Comparison of ENCODE assay signal across 13 mouse cellular contexts in genomic region chr9:62244612-62245010, GRCm38 (mm10). TPM values are rescaled to one million over a fixed set of nuclear protein-coding genes. Genes with fewer than 3 reads are reported as not detected.
A peak's percentile ranks its signal among the peaks of the same experiment; 100 is the strongest.
DNase-seq lines count a peak whose midpoint lies in the region; ATAC-seq and TF ChIP-seq lines count a peak whose summit lies in the region.
"Had no signal": no experiment of that assay in that cellular context is flagged by ENCODE, and none has a peak within 500 bp of the region (broad histone marks: within the 10 kb centered on the region; RNA-seq: fewer than 3 reads in every experiment).

No protein-coding gene starts in this region.

- H3K36me3 ChIP-seq in forebrain, embryonic 15.5 days: no peaks in the 10 kb centered on the region
- H3K36me3 ChIP-seq in forebrain, embryonic 12.5 days (replicated peaks): no peaks in the 10 kb centered on the region
- H3K36me3 ChIP-seq in kidney, embryonic 14.5 days (ENCODE audit: control insufficient read depth, insufficient read depth, low read length): no peaks in the 10 kb centered on the region
- H3K36me3 ChIP-seq in CH12.LX (replicated peaks in 1 of 2; ENCODE audit: control insufficient read depth in 1 of 2, insufficient read depth in 1 of 2, low read length in 1 of 2): no peaks in the 10 kb centered on the region
- H3K36me3 ChIP-seq in liver, embryonic 13.5 days: no peaks in the 10 kb centered on the region

- WGBS in forebrain, embryonic 15.5 days: 45% methylated on average over 3 of the region's 3 CpGs
- WGBS in forebrain, embryonic 12.5 days: 44% methylated on average over 3 of the region's 3 CpGs
- WGBS in kidney, embryonic 14.5 days: 36% methylated on average over 3 of the region's 3 CpGs
- 35% methylated on average over 3 of the region's 3 CpGs for WGBS in liver, embryonic 13.5 days (ENCODE audit: insufficient replicate concordance)

- no peak overlapping the region for H3K4me3 ChIP-seq in forebrain, embryonic 15.5 days
- no peak overlapping the region for H3K4me3 ChIP-seq in forebrain, embryonic 12.5 days (replicated peaks)
- H3K4me3 ChIP-seq in kidney, embryonic 14.5 days (ENCODE audit: low read length): no peak overlapping the region
- H3K4me3 ChIP-seq in CH12.LX (replicated peaks in 1 of 3; ENCODE audit: low read depth in 2 of 3, low read length in 2 of 3, poor library complexity in 1 of 3): no peak overlapping the region
- 0 out of 2 replicates have a peak overlapping the region, but pooled peaks have one; percentile 1 for H3K4me3 ChIP-seq in liver, embryonic 13.5 days (replicated peaks)

- no peak for TF ChIP-seq RAD21 in CH12.LX (IDR thresholded peaks at IDR 0.05; ENCODE audit: low read depth, low read length)

- H3K4me1 ChIP-seq in forebrain, embryonic 15.5 days: peaks cover 7% of the 10 kb centered on the region; the same call in 1 of the 2 replicates
- H3K4me1 ChIP-seq in forebrain, embryonic 12.5 days: peaks cover 6% of the 10 kb centered on the region
- no peaks in the 10 kb centered on the region for H3K4me1 ChIP-seq in kidney, embryonic 14.5 days (ENCODE audit: control insufficient read depth, insufficient read depth, low read length)
- peaks cover 2 to 15% of the 10 kb centered on the region in 2 experiments for H3K4me1 ChIP-seq in CH12.LX (ENCODE audit: control insufficient read depth in 1 of 2, insufficient read depth in 2 of 2)
- no peaks in the 10 kb centered on the region for H3K4me1 ChIP-seq in liver, embryonic 13.5 days (replicated peaks)

- no peaks in the 10 kb centered on the region for H3K27me3 ChIP-seq in forebrain, embryonic 15.5 days
- peaks cover 11% of the 10 kb centered on the region for H3K27me3 ChIP-seq in forebrain, embryonic 12.5 days
- H3K27me3 ChIP-seq in kidney, embryonic 14.5 days (ENCODE audit: control insufficient read depth, insufficient read depth, low read length): no peaks in the 10 kb centered on the region
- peaks cover 2% of the 10 kb centered on the region for H3K27me3 ChIP-seq in CH12.LX (replicated peaks)
- H3K27me3 ChIP-seq in liver, embryonic 13.5 days: 0 out of 2 replicates have a peak, but pooled peaks cover 3% of the 10 kb centered on the region

- TF ChIP-seq EP300 in CH12.LX (IDR thresholded peaks at IDR 0.05; ENCODE audit: low read length): no peak

- peak; percentile 4; the same call in 1 of the 2 replicates for ATAC-seq in forebrain, embryonic 15.5 days (replicated peaks)
- no peak for ATAC-seq in forebrain, embryonic 12.5 days (ENCODE audit: low FRiP score)
- no peak for ATAC-seq in kidney, embryonic 14.5 days (ENCODE audit: low FRiP score, low TSS enrichment)
- ATAC-seq in liver, embryonic 13.5 days (ENCODE audit: low read depth): no peak

- no peak for DNase-seq in kidney, postnatal 4 days
- no peak for DNase-seq in CH12.LX (ENCODE audit: extremely low read depth)
- DNase-seq in liver, embryonic 13.5 days: no peak
- no peak for DNase-seq in adrenal gland, adult 18-20 months (ENCODE audit: low spot score in 2 of 2)
- no peak for DNase-seq in right cerebral cortex, postnatal 14 days

- no peak overlapping the region for H3K9ac ChIP-seq in forebrain, embryonic 15.5 days (replicated peaks)
- no peak overlapping the region for H3K9ac ChIP-seq in forebrain, embryonic 12.5 days
- no peak overlapping the region for H3K9ac ChIP-seq in kidney, embryonic 14.5 days (ENCODE audit: low read depth, low read length)
- no peak overlapping the region for H3K9ac ChIP-seq in CH12.LX (ENCODE audit: insufficient read depth, low read depth)
- no peak overlapping the region for H3K9ac ChIP-seq in liver, embryonic 13.5 days

- dilution Hi-C loops in CH12.LX (cut with MboI; ENCODE audit: extremely low pct_ligation_motif_present, extremely low pct_unique_long_range_greater_than_20kb, low sequenced_read_pairs): no loop called here

- no peak overlapping the region for H3K4me2 ChIP-seq in forebrain, embryonic 15.5 days (replicated peaks)
- H3K4me2 ChIP-seq in forebrain, embryonic 12.5 days: no peak overlapping the region
- H3K4me2 ChIP-seq in kidney, embryonic 14.5 days (replicated peaks; ENCODE audit: low read depth, low read length): 0 out of 2 replicates have a peak overlapping the region, but pooled peaks have one; percentile 11
- H3K4me2 ChIP-seq in CH12.LX (ENCODE audit: insufficient read depth, low read depth, poor library complexity, severe bottlenecking): peak overlapping the region; percentile 42; the same call in 1 of the 2 replicates
- 0 out of 2 replicates have a peak overlapping the region, but pooled peaks have one; percentile 1 for H3K4me2 ChIP-seq in liver, embryonic 13.5 days

- no peak overlapping the region for H3K27ac ChIP-seq in forebrain, embryonic 15.5 days (replicated peaks)
- no peak overlapping the region for H3K27ac ChIP-seq in forebrain, embryonic 12.5 days
- no peak overlapping the region for H3K27ac ChIP-seq in kidney, embryonic 14.5 days (ENCODE audit: low read depth, low read length)
- no peak overlapping the region for H3K27ac ChIP-seq in CH12.LX (ENCODE audit: insufficient read depth, low read depth)
- no peak overlapping the region for H3K27ac ChIP-seq in liver, embryonic 13.5 days

- in situ Hi-C loops in CH12.LX (cut with MboI; ENCODE audit: low pct_ligation_motif_present, low pct_unique_long_range_greater_than_20kb, low sequenced_read_pairs): loop anchor here (5.0 to 10.0 kb wide), 2 partner anchors 192 to 300 kb away; partner anchors contain the start of gene Kif23

- TF ChIP-seq CTCF in CH12.LX (conservative IDR thresholded peaks at IDR 0.05 in 1 of 2, IDR thresholded peaks at IDR 0.05 in 1 of 2; ENCODE audit: low read depth in 2 of 2, low read length in 2 of 2): no peak

- H3K9me3 ChIP-seq in forebrain, embryonic 15.5 days: no peaks in the 10 kb centered on the region
- no peaks in the 10 kb centered on the region for H3K9me3 ChIP-seq in forebrain, embryonic 12.5 days
- no peaks in the 10 kb centered on the region for H3K9me3 ChIP-seq in kidney, embryonic 14.5 days (ENCODE audit: control insufficient read depth, low read length)
- peaks cover 11% of the 10 kb centered on the region for H3K9me3 ChIP-seq in CH12.LX (replicated peaks; ENCODE audit: low read length)
- H3K9me3 ChIP-seq in liver, embryonic 13.5 days (replicated peaks): no peaks in the 10 kb centered on the region

- no peak for TF ChIP-seq POLR2A in CH12.LX (IDR thresholded peaks at IDR 0.05; ENCODE audit: low read depth, low read length)

- no peaks in the 10 kb centered on the region for H3K79me2 ChIP-seq in CH12.LX (replicated peaks; ENCODE audit: control insufficient read depth, extremely low read depth, insufficient read depth, poor library complexity, severe bottlenecking)

TF ChIP-seq in CH12.LX, 34 proteins besides CTCF, POLR2A, EP300 and RAD21:
- no peak for TF ChIP-seq BHLHE40 (IDR thresholded peaks at IDR 0.05; ENCODE audit: low read depth, low read length)
- no peak for TF ChIP-seq SIN3A (IDR thresholded peaks at IDR 0.05; ENCODE audit: low read length)
- no peak; the same call in 1 of the 2 replicates for TF ChIP-seq ELF1 (IDR thresholded peaks at IDR 0.05; ENCODE audit: low read depth, low read length)
- no peak for TF ChIP-seq MAFK (IDR thresholded peaks at IDR 0.05; ENCODE audit: insufficient replicate concordance, low read length)
- no peak for TF ChIP-seq MAZ (IDR thresholded peaks at IDR 0.05; ENCODE audit: low read depth, low read length)
- no peak for TF ChIP-seq NRF1 (IDR thresholded peaks at IDR 0.05; ENCODE audit: low read depth, low read length)
- TF ChIP-seq PAX5 (IDR thresholded peaks at IDR 0.05; ENCODE audit: low read length): no peak
- TF ChIP-seq GABPA (IDR thresholded peaks at IDR 0.05; ENCODE audit: insufficient replicate concordance, low read depth, low read length): no peak
- no peak for TF ChIP-seq KAT2A (IDR thresholded peaks at IDR 0.05; ENCODE audit: insufficient replicate concordance, low read length)
- no peak for TF ChIP-seq RCOR1 (conservative IDR thresholded peaks at IDR 0.05; ENCODE audit: low read depth, low read length)
- TF ChIP-seq JUND (conservative IDR thresholded peaks at IDR 0.05; ENCODE audit: low read depth, low read length): no peak
- TF ChIP-seq UBTF (IDR thresholded peaks at IDR 0.05; ENCODE audit: low read depth, low read length): no peak
- no peak for TF ChIP-seq MXI1 (IDR thresholded peaks at IDR 0.05; ENCODE audit: low read depth, low read length)
- no peak for TF ChIP-seq CHD2 (IDR thresholded peaks at IDR 0.05; ENCODE audit: low read length)
- TF ChIP-seq ZMIZ1 (IDR thresholded peaks at IDR 0.05; ENCODE audit: low read depth, low read length): no peak
- TF ChIP-seq USF1 (IDR thresholded peaks at IDR 0.05; ENCODE audit: low read depth, low read length): no peak

RNA-seq across cellular contexts. Expression of gene Spesp1, which starts 37.4 kb away (rescaled TPM):
- not detected in 2 replicates for polyA plus RNA-seq in forebrain, embryonic 15.5 days (2015; fragmentation: Nextera tagmentation; extraction: Ambion mirVana)
- not detected in 2 replicates for polyA plus RNA-seq in forebrain, embryonic 12.5 days (2016; fragmentation: Nextera tagmentation; extraction: Ambion mirVana)
- polyA plus RNA-seq in kidney, embryonic 14.5 days (2014; fragmentation: Nextera tagmentation; extraction: Ambion mirVana): not detected in 2 replicates
- total RNA-seq in CH12.LX (2012; rRNA removed) (not detected in 2 replicates), CH12.LX (2014; rRNA removed) (not detected in 2 replicates)
- polyA plus RNA-seq in CH12.LX (2012; ENCODE audit: insufficient read length, low read depth): not detected in 2 replicates
- not detected in 2 replicates for polyA plus RNA-seq in liver, embryonic 13.5 days (2015; fragmentation: Nextera tagmentation; extraction: Ambion mirVana)
- not detected for total RNA-seq in adrenal gland, adult 18-20 months (2021)
- total RNA-seq: adrenal gland, postnatal 25 days; gastrocnemius, adult 18-20 months; monocyte, adult 5-6 weeks had no signal
- polyA plus RNA-seq: embryonic facial prominence, embryonic 14.5 days; stomach, embryonic 14.5 days had no signal

Comparison
In these comparisons a context has a peak if more than half of its experiments do, and no peak if none do; other contexts are left out.
1. H3K4me2 ChIP-seq: peak in kidney, embryonic 14.5 days (single experiment), CH12.LX (single experiment) and liver, embryonic 13.5 days (single experiment); none in forebrain, embryonic 15.5 days (single experiment) and forebrain, embryonic 12.5 days (single experiment).